Mouse (Mus musculus): ENCODE results near the gene Gm128. TPM values are rescaled to one million over a fixed set of nuclear protein-coding genes. Genes with fewer than 3 reads are reported as not detected.

Gene Gm128
- polyA plus RNA-seq, 1 experiment from 2014 or later: 0.33 TPM

DNA sequence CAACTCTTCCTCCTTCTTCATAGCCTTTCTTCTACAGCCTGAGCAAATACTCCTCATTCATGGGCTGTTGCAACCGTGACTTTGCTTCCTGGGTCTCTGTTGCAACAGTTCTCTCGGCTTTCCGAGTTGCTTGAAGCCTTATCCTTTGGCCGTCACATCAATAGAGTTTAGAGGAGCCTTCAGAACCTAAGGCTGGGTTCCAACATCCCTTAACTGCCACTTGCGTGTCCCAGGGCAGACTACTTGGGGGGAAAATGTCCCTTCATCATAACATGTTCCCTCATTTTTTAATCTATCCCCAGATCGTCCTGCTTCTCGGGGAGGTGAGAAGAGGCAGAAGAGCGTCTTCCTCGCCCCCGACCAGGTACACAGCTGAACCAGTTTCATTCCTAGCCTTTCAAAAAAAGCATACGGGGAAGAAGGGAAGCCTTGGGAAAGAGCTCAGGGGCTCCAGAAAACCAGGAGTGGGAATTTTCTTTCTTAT, 41.0 kb upstream of the Gm128 start:
- under 1% methylated on average over 11 of the region's 11 CpGs for WGBS (ENCODE audit: insufficient replicate concordance)
- no peaks in the 10 kb centered on the region for H3K27me3 ChIP-seq (replicated peaks)
- H3K4me1 ChIP-seq: peaks cover 68% of the 10 kb centered on the region
- H3K27ac ChIP-seq: peak overlapping the region; percentile 98
- H3K36me3 ChIP-seq: peaks cover 7% of the 10 kb centered on the region
- H3K9ac ChIP-seq: peak overlapping the region; percentile 91
- peak overlapping the region; percentile 81 for H3K4me3 ChIP-seq
- 0 out of 2 replicates have a peak, but pooled peaks have one; percentile 10 for ATAC-seq
- peak overlapping the region; percentile 87 for H3K4me2 ChIP-seq
- H3K9me3 ChIP-seq (replicated peaks): no peaks in the 10 kb centered on the region

DNA sequence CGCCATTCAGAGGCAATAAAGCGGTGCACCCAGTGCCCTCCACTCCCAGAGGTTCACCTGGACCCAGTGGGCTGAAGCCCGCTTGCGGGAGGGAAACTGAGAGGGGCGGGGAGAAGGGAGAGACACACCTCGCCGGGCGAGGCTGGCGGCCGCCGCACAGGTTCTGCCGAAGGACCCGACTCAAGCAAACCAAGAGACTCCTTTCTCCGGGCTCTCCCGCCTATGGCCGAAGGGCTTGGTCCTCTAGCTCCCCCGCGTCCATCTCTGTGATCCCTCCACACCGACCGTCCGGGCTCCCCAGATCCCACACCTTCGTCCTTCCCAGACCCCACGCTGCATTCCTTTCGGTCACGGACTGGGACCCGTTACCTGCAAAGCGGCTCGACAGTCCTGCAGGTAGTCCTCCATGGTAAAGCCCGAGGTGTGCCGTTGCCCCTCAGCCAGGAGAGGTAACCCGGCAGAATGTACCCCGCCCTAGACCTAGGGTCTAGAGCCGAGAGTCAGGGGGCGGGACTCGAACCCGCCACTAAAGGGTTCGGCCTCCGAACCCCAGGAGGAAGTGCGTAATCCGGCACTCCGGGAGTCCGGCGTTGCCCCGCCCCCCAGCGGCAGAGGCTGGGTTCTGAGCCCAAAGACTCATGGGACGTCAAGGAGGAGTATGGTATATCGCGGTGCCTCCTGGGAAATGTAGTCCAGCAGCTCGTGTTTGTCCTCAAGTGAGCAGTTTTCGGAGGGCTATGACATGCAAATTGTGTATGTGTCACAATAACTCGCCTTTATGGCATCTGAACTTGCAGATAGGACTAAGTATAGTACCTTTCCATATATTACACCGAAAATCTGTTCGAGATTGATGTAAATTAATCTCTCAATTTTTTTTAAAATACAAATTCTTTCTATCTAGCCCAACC, 40.1 kb upstream of the Gm128 start, which contains the start of the genes Mindy1 and Prune1:
Gene Mindy1 (plus strand): TSS at position 130 of the 911 bp plus-strand sequence.
Gene Prune1 (minus strand): TSS at position 861 of the 911 bp plus-strand sequence.
- no peaks in the 10 kb centered on the region for H3K27me3 ChIP-seq (replicated peaks)
- H3K9me3 ChIP-seq (replicated peaks): no peaks in the 10 kb centered on the region
- WGBS (ENCODE audit: insufficient replicate concordance): under 1% methylated on average over 53 of the region's 53 CpGs
- H3K4me2 ChIP-seq: peak within 1 kb of the TSS; percentile 87
- peak; percentile 85 for ATAC-seq
- peak within 1 kb of the TSS; percentile 91 for H3K9ac ChIP-seq
- peak within 1 kb of the TSS; percentile 81 for H3K4me3 ChIP-seq
- H3K4me1 ChIP-seq: peaks cover 75% of the 10 kb centered on the region
- H3K27ac ChIP-seq: peak within 1 kb of the TSS; percentile 98
- H3K36me3 ChIP-seq: peaks cover 5% of the 10 kb centered on the region; the same call in 1 of the 2 replicates

DNA sequence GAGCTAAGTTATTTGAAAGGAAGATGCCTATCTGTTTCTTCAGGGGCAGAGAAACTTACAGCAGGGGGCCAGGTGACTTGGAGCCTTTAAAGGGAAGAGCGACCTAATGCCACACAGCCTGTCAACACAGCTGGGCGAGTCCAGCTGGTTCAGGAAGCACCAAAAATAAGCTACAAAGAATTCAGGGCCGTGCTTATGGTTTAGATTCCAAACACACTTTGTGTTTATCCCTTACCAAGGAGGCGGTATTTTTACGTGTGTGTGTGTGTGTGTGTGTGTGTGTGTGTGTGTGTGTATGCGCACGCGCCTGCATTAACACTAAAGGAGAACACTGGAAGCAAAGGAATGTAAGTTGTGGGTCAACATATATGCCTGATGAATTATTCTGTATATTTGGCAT, 39.3 kb upstream of the Gm128 start:
- Histone ChIP-seq H3K4me3 (peak overlapping the region; percentile 81), H3K27me3 (replicated peaks) (no peaks in the 10 kb centered on the region), H3K4me1 (peaks cover 74% of the 10 kb centered on the region), H3K4me2 (peak overlapping the region; percentile 87), H3K9ac (peak overlapping the region; percentile 91), H3K27ac (peak overlapping the region; percentile 89), H3K9me3 (replicated peaks) (no peaks in the 10 kb centered on the region), H3K36me3 (peaks cover 5% of the 10 kb centered on the region; the same call in 1 of the 2 replicates)
- 13% methylated on average over 8 of the region's 8 CpGs for WGBS (ENCODE audit: insufficient replicate concordance)
- no peak for ATAC-seq

DNA sequence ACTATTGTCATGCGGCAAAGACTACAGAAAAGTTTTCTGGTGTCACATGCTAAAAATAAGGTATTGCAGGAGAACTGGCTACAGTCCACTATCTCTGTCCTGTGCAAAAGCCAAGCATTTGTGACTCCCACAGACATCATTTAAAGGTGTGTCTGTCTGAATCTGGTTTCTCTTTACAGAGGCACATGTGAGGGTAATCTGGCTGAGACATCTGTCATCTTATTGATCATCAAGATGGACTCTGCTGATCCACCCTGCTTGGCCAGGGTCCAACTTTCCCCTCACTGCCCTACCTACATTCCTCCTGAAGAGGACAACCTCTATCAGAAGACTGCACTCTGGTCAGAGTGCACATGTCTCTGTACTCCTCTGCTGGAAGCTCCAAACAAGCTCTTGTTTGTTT, 35.8 kb upstream of the Gm128 start:
- 81% methylated on average over 1 of the region's 1 CpGs for WGBS (ENCODE audit: insufficient replicate concordance)
- Histone ChIP-seq H3K4me3 (no peak overlapping the region), H3K36me3 (peaks cover 4% of the 10 kb centered on the region), H3K4me1 (peaks cover 75% of the 10 kb centered on the region), H3K9me3 (replicated peaks) (no peaks in the 10 kb centered on the region), H3K27ac (peak overlapping the region; percentile 64), H3K4me2 (no peak overlapping the region), H3K27me3 (replicated peaks) (no peaks in the 10 kb centered on the region), H3K9ac (no peak overlapping the region)
- ATAC-seq: no peak

DNA sequence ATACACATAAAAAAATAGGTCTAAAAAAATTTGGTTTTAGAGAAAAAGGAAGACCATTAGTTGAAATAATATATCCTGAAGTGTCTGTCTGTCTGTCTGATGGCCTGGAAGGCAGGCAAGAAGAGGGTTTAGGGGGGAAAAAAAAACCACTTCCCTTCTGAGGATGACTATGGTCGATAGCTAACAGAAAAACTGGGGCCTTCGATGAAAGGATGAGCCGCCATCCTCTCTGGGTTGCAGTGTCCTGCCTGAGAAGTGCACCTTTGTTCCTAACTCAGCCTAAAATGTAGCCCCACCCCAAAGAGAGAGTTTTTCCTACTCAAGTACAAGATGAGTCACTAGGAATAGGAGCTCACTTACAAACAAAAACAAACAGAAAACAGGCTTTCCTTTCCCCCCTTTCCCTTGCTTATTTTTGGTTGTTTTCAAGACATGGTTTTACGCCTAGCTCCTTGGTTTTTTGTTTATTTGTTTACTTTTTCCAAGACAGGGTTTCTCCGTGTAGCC, 35.1 kb upstream of the Gm128 start:
- no peaks in the 10 kb centered on the region for H3K9me3 ChIP-seq (replicated peaks)
- 46% methylated on average over 5 of the region's 5 CpGs for WGBS (ENCODE audit: insufficient replicate concordance)
- no peak overlapping the region for H3K4me2 ChIP-seq
- peaks cover 4% of the 10 kb centered on the region for H3K36me3 ChIP-seq
- H3K9ac ChIP-seq: no peak overlapping the region; the same call in 1 of the 2 replicates
- H3K4me1 ChIP-seq: peaks cover 75% of the 10 kb centered on the region
- H3K4me3 ChIP-seq: no peak overlapping the region
- H3K27ac ChIP-seq: peak overlapping the region; percentile 64
- no peaks in the 10 kb centered on the region for H3K27me3 ChIP-seq (replicated peaks)
- no peak for ATAC-seq

DNA sequence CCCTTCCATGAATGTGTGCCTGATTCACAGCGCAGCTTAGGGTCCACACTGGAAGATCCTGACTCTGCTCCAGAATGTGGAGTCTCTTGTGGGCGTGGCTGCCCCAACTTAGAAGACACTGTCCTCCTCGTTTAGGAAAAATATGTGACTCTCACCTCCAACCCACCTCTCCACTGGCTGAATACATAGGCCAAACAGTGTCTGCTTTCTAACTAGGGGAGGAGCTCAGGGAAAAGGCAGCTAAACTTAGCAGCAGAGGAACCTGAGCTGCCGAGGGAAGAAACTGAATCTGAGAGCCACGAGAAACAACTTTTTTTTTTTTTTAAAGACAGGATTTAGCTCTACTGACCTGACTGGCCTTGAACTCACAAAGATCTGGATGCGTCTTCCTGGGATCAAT, 33.8 kb upstream of the Gm128 start:
- no peak for ATAC-seq
- Histone ChIP-seq H3K27me3 (replicated peaks) (no peaks in the 10 kb centered on the region), H3K4me2 (no peak overlapping the region), H3K9me3 (replicated peaks) (no peaks in the 10 kb centered on the region), H3K36me3 (peaks cover 4% of the 10 kb centered on the region), H3K4me1 (peaks cover 69% of the 10 kb centered on the region), H3K27ac (peak overlapping the region; percentile 49; the same call in 1 of the 2 replicates), H3K9ac (no peak overlapping the region; the same call in 1 of the 2 replicates), H3K4me3 (no peak overlapping the region)
- 54% methylated on average over 6 of the region's 6 CpGs for WGBS (ENCODE audit: insufficient replicate concordance)

DNA sequence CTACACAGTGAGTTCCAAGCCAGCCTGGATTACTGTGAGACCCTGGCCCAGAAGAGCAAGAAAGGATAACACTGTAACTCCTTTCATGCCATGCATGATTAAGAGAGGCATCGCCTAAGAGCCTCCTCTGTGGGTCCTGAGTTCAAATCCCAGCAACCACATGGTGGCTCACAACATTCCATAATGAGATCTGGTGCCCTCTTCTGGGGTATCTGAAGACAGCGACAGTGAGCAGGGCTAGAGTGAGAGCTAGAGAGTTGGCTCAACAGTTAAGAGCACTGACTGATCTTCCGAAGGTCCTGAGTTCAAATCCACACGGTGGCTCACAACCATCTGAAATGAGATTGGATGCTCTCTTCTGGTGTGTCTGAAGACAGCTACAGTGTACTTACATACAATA, 33.1 kb upstream of the Gm128 start:
- Histone ChIP-seq H3K4me1 (peaks cover 63% of the 10 kb centered on the region), H3K4me2 (no peak overlapping the region), H3K36me3 (peaks cover 10% of the 10 kb centered on the region), H3K9me3 (replicated peaks) (no peaks in the 10 kb centered on the region), H3K27ac (no peak overlapping the region), H3K4me3 (no peak overlapping the region), H3K27me3 (replicated peaks) (no peaks in the 10 kb centered on the region), H3K9ac (no peak overlapping the region)
- WGBS (ENCODE audit: insufficient replicate concordance): 88% methylated on average over 4 of the region's 4 CpGs
- no peak for ATAC-seq

DNA sequence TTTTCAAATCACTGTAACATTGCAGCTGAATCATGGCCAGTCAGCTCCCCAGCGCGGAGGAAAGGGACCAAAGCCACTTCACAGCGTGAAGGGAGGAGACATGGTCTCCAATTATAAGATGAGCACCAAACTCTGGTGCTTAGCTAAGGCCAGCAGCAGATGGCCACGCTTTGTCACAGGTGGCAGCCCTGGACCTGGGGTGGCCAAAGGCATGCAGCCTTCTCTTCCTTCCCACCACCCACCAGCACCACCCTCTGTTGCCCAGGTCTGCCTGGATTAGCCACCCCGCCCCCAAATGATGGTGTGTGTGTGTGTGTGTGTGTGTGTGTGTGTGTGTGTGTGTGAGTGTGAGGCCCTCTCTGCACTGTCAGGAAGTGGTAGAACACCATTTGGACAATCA, 32.1 kb upstream of the Gm128 start:
- WGBS (ENCODE audit: insufficient replicate concordance): 79% methylated on average over 5 of the region's 5 CpGs
- H3K27ac ChIP-seq: no peak overlapping the region
- no peaks in the 10 kb centered on the region for H3K27me3 ChIP-seq (replicated peaks)
- H3K4me2 ChIP-seq: no peak overlapping the region
- peaks cover 53% of the 10 kb centered on the region for H3K4me1 ChIP-seq
- H3K9ac ChIP-seq: no peak overlapping the region
- peaks cover 17% of the 10 kb centered on the region for H3K36me3 ChIP-seq
- no peaks in the 10 kb centered on the region for H3K9me3 ChIP-seq (replicated peaks)
- no peak for ATAC-seq
- no peak overlapping the region for H3K4me3 ChIP-seq

DNA sequence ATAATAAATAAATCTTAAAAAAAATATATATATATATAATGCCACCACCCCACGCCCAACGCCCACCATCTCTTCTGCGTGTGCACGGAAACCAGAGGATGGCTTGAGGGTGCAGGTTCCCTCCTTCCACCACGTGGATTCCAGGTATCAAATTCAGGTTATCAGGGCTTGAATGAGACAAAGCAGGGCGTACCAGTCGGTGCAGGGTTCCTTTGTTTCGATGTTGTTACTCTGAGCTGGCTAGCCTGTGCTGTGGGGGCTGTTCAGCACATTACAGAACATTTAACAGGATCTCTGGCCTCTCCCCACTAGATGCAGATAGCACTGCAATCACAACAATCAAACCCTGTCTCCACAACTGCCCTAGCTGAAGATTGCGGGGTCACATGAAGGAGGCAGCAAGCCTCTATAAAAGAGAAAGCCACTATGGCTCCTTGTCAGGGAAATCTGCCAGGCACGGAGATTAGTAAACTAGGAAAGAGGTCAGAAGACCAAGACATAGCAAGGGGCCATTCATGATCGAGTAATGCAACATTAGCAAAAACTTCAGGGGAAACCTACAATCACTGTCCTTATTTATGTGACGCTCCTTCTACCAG, 29.5 kb upstream of the Gm128 start:
- Histone ChIP-seq H3K4me2 (no peak overlapping the region), H3K27me3 (replicated peaks) (no peaks in the 10 kb centered on the region), H3K9me3 (replicated peaks) (no peaks in the 10 kb centered on the region), H3K9ac (no peak overlapping the region), H3K27ac (no peak overlapping the region), H3K4me3 (no peak overlapping the region), H3K36me3 (peaks cover 41% of the 10 kb centered on the region), H3K4me1 (peaks cover 28% of the 10 kb centered on the region)
- 77% methylated on average over 12 of the region's 12 CpGs for WGBS (ENCODE audit: insufficient replicate concordance)
- no peak for ATAC-seq

DNA sequence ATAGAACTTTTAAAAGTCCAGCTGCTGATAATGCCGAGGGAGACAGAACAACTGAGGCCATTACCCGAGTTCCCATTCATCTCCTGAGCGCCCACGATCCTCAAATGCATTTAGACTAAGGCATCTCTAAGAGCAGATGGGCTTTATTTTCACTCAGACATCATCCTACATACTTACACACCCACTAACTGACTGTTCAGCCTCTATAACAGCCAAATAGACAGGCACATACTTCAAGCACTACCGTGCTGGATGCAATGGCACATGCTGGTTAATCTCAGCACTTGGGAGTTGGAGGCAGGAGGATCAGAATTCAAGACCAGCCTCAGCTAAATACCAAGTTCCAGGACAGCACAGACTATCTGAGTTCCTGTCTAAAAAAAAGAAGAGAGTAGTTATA, 28.4 kb upstream of the Gm128 start:
- Histone ChIP-seq H3K27ac (no peak overlapping the region), H3K9me3 (replicated peaks) (no peaks in the 10 kb centered on the region)
- 82% methylated on average over 5 of the region's 5 CpGs for WGBS (ENCODE audit: insufficient replicate concordance)

DNA sequence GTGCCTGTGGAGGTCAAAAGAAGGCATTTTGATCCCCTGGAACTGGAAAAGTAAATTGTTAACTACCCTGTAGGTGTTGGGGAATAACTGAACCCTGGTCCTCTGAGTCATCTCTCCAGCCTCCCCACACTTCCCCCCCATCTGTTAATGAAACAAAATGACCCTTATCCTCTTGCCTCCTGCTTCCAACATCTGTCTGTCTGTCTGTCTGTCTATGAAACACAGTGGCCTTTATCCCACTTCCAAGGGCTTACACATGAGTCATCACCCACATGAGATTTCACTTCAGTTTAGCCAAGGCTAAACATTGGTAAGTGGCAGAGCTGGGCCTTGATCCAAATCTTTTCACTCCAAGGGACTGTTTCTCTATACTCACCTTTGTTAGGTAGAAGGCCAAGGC, 26.5 kb upstream of the Gm128 start:
- Histone ChIP-seq H3K4me1 (peaks cover 14% of the 10 kb centered on the region), H3K4me2 (no peak overlapping the region), H3K9ac (no peak overlapping the region), H3K4me3 (no peak overlapping the region), H3K27ac (no peak overlapping the region), H3K9me3 (replicated peaks) (no peaks in the 10 kb centered on the region), H3K36me3 (peaks cover 57% of the 10 kb centered on the region), H3K27me3 (replicated peaks) (no peaks in the 10 kb centered on the region)
- no peak for ATAC-seq

More for the DNA sequence above, 28.4 kb upstream of the Gm128 start:
- H3K4me1 ChIP-seq: peaks cover 17% of the 10 kb centered on the region
- H3K4me2 ChIP-seq: no peak overlapping the region
- H3K27me3 ChIP-seq (replicated peaks): no peaks in the 10 kb centered on the region
- H3K9ac ChIP-seq: no peak overlapping the region
- no peak for ATAC-seq
- peaks cover 48% of the 10 kb centered on the region for H3K36me3 ChIP-seq
- no peak overlapping the region for H3K4me3 ChIP-seq

DNA sequence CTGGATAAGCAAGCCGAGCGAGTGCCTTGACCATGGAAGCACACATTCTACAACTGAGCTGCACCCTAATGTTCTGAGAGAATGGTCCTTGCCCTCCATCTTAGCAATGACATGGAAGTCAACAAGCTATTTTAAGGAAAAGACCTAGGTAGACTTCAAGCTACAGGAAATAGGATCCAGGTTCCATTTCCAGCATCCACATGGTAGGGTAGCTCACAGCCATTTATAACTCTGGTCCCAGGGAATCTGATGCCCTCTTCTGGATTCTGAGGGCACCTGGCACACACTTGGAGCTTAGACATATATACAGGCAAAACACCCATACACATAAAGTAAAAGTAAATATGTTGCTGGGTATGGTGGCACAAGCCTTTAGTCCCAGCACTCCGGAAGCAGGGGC, 24.7 kb upstream of the Gm128 start:
- WGBS (ENCODE audit: insufficient replicate concordance): 91% methylated on average over 3 of the region's 3 CpGs
- Histone ChIP-seq H3K9me3 (replicated peaks) (no peaks in the 10 kb centered on the region), H3K4me2 (no peak overlapping the region), H3K9ac (no peak overlapping the region), H3K4me3 (no peak overlapping the region), H3K27me3 (replicated peaks) (no peaks in the 10 kb centered on the region), H3K4me1 (peaks cover 15% of the 10 kb centered on the region), H3K27ac (no peak overlapping the region), H3K36me3 (peaks cover 73% of the 10 kb centered on the region)
- ATAC-seq: no peak
